Mouse (Mus musculus) embryonic fibroblast, embryonic 13.5 days (primary cell): ENCODE results near the gene Dohh.

ENCODE experiments used
- CTCF ChIP-seq: IDR thresholded peaks from 2 replicates; pipeline ENCODE4 v1.5.1; 2011; ENCODE audit warnings: mild to moderate bottlenecking, control low read depth, low read length, moderate library complexity, borderline replicate concordance; ENCODE audit not compliant: insufficient read depth
- POLR2A ChIP-seq: IDR thresholded peaks from 2 replicates; pipeline ENCODE4 v1.6.1; 2011; ENCODE audit warnings: low read depth, mild to moderate bottlenecking, control low read depth, low read length, moderate library complexity

GRCm38 (mm10) chr10:81362336-81362949, 21.8 kb upstream of the Dohh start:
- TF ChIP-seq POLR2A (no peak), CTCF (no peak)
